In the genomic region with DNA sequence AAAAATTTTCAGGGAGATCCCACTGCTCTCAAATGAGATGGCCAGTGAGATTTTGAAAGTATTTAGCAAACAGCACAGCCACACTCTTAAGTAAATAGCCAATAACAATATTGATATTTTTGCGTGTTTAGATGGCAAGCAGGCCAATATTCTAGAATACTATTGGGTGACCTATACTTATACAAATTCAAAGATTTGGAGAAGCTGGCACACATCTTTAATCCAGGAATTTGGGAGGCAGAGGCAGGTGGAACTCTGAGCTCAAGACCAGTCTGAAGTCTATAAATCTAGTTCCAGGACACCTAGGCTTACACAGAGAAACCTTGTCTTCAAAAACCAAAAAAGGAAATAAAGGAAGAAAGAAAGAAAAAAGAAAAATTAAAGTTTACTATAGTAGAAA, we compare ENCODE assay signal across 17 mouse cellular contexts. TPM values are rescaled to one million over a fixed set of nuclear protein-coding genes. Genes with fewer than 3 reads are reported as not detected.
DNase-seq lines count a peak whose midpoint lies in the region; ATAC-seq lines count a peak whose summit lies in the region.
"Had no signal": no experiment of that assay in that cellular context is flagged by ENCODE, and none has a peak within 500 bp of the region (broad histone marks: within the 10 kb centered on the region; RNA-seq: fewer than 3 reads in every experiment).

No protein-coding gene starts in this region.

- peak overlapping the region; percentile 82; the same call in 1 of the 2 replicates for H3K27ac ChIP-seq in heart, embryonic 10.5 days
- H3K27ac ChIP-seq in heart, embryonic 12.5 days (ENCODE audit: poor library complexity, severe bottlenecking) = no peak overlapping the region
- H3K27ac ChIP-seq in lung, embryonic 15.5 days = peak overlapping the region; percentile 17
- peak overlapping the region; percentile 97 for H3K27ac ChIP-seq in embryonic facial prominence, embryonic 10.5 days (replicated peaks)
- peak overlapping the region; percentile 100 for H3K27ac ChIP-seq in liver, embryonic 15.5 days (replicated peaks)

- H3K9ac ChIP-seq in heart, embryonic 12.5 days = no peak overlapping the region
- no peak overlapping the region for H3K9ac ChIP-seq in lung, embryonic 15.5 days
- no peak overlapping the region for H3K9ac ChIP-seq in liver, embryonic 15.5 days

- H3K4me1 ChIP-seq in heart, embryonic 10.5 days = peaks cover 22% of the 10 kb centered on the region
- H3K4me1 ChIP-seq in heart, embryonic 12.5 days (replicated peaks) = peaks cover 28% of the 10 kb centered on the region
- H3K4me1 ChIP-seq in lung, embryonic 15.5 days = peaks cover 37% of the 10 kb centered on the region
- H3K4me1 ChIP-seq in embryonic facial prominence, embryonic 10.5 days = peaks cover 38% of the 10 kb centered on the region
- H3K4me1 ChIP-seq in liver, embryonic 15.5 days (replicated peaks) = peaks cover 62% of the 10 kb centered on the region

- H3K4me3 ChIP-seq in heart, embryonic 10.5 days = no peak overlapping the region
- H3K4me3 ChIP-seq in heart, embryonic 12.5 days = no peak overlapping the region
- H3K4me3 ChIP-seq in lung, embryonic 15.5 days = no peak overlapping the region
- peak overlapping the region; percentile 63 for H3K4me3 ChIP-seq in embryonic facial prominence, embryonic 10.5 days
- peak overlapping the region; percentile 32 for H3K4me3 ChIP-seq in liver, embryonic 15.5 days (replicated peaks)

- ATAC-seq in heart, embryonic 12.5 days (ENCODE audit: insufficient number of reproducible peaks, low FRiP score) = no peak
- ATAC-seq in lung, embryonic 15.5 days (ENCODE audit: borderline replicate concordance, extremely low read depth, low FRiP score, low TSS enrichment) = no peak
- ATAC-seq in liver, embryonic 15.5 days (ENCODE audit: insufficient read depth) = no peak
- ATAC-seq in erythroid progenitor cell, adult 5-6 weeks (replicated peaks; ENCODE audit: low FRiP score, poor library complexity, severe bottlenecking) = no peak
- ATAC-seq: CD4-positive, CD25-positive, alpha-beta regulatory T cell, adult 4 months; hindbrain, embryonic 16.5 days; Patski had no signal

- no peaks in the 10 kb centered on the region for H3K9me3 ChIP-seq in heart, embryonic 10.5 days
- H3K9me3 ChIP-seq in heart, embryonic 12.5 days (replicated peaks) = no peaks in the 10 kb centered on the region
- H3K9me3 ChIP-seq in lung, embryonic 15.5 days = no peaks in the 10 kb centered on the region
- H3K9me3 ChIP-seq in embryonic facial prominence, embryonic 10.5 days = no peaks in the 10 kb centered on the region
- H3K9me3 ChIP-seq in liver, embryonic 15.5 days (replicated peaks) = no peaks in the 10 kb centered on the region
- H3K9me3 ChIP-seq: stomach, embryonic 15.5 days had no signal

- no peak for DNase-seq in heart, embryonic 10.5 days (ENCODE audit: low spot score)
- DNase-seq in lung, adult 18-20 months = no peak
- DNase-seq in embryonic facial prominence, embryonic 10.5 days (ENCODE audit: low spot score) = no peak
- DNase-seq in layer of hippocampus, postnatal 36 days = no peak
- DNase-seq: adrenal gland, adult 2 months; lung, postnatal 10 days; right cerebral cortex, postnatal 25 days had no signal

- WGBS in heart, embryonic 10.5 days = 88% methylated on average over 1 of the region's 1 CpGs
- 91% methylated on average over 1 of the region's 1 CpGs for WGBS in heart, embryonic 12.5 days
- 82% methylated on average over 1 of the region's 1 CpGs for WGBS in lung, embryonic 15.5 days
- 96% methylated on average over 1 of the region's 1 CpGs for WGBS in embryonic facial prominence, embryonic 10.5 days
- WGBS in liver, embryonic 15.5 days (ENCODE audit: insufficient replicate concordance) = 78% methylated on average over 1 of the region's 1 CpGs

- no peaks in the 10 kb centered on the region for H3K36me3 ChIP-seq in heart, embryonic 10.5 days
- H3K36me3 ChIP-seq in heart, embryonic 12.5 days = no peaks in the 10 kb centered on the region
- H3K36me3 ChIP-seq in lung, embryonic 15.5 days = no peaks in the 10 kb centered on the region
- H3K36me3 ChIP-seq in embryonic facial prominence, embryonic 10.5 days (replicated peaks) = no peaks in the 10 kb centered on the region
- no peaks in the 10 kb centered on the region for H3K36me3 ChIP-seq in liver, embryonic 15.5 days (replicated peaks)
- H3K36me3 ChIP-seq: stomach, embryonic 15.5 days had no signal

- no peaks in the 10 kb centered on the region for H3K27me3 ChIP-seq in heart, embryonic 10.5 days (ENCODE audit: insufficient read depth, poor library complexity, severe bottlenecking)
- no peaks in the 10 kb centered on the region for H3K27me3 ChIP-seq in heart, embryonic 12.5 days (replicated peaks)
- no peaks in the 10 kb centered on the region for H3K27me3 ChIP-seq in lung, embryonic 15.5 days
- H3K27me3 ChIP-seq in embryonic facial prominence, embryonic 10.5 days (replicated peaks; ENCODE audit: low read depth, poor library complexity, severe bottlenecking) = no peaks in the 10 kb centered on the region
- no peaks in the 10 kb centered on the region for H3K27me3 ChIP-seq in liver, embryonic 15.5 days
- H3K27me3 ChIP-seq: Patski; stomach, embryonic 15.5 days had no signal

- H3K4me2 ChIP-seq in heart, embryonic 12.5 days = no peak overlapping the region
- H3K4me2 ChIP-seq in lung, embryonic 15.5 days = no peak overlapping the region; the same call in 1 of the 2 replicates
- peak overlapping the region; percentile 79 for H3K4me2 ChIP-seq in liver, embryonic 15.5 days

RNA-seq across cellular contexts. Expression of gene Hist1h1b, which starts 1.2 kb away (rescaled TPM):
- polyA plus RNA-seq in heart, embryonic 10.5 days (2016; fragmentation: Nextera tagmentation; extraction: Ambion mirVana) = 12.2 and 12.8 TPM in 2 replicates
- 12.4 and 12.5 TPM in 2 replicates for polyA plus RNA-seq in heart, embryonic 12.5 days (2016; fragmentation: Nextera tagmentation; extraction: Ambion mirVana)
- 41.4 and 42.0 TPM in 2 replicates for polyA plus RNA-seq in lung, embryonic 15.5 days (2015; fragmentation: Nextera tagmentation; extraction: Ambion mirVana)
- polyA plus RNA-seq in embryonic facial prominence, embryonic 10.5 days (2016; fragmentation: Nextera tagmentation; extraction: Ambion mirVana) = 34.8 and 36.2 TPM in 2 replicates
- 32.9 and 34.2 TPM in 2 replicates for polyA plus RNA-seq in liver, embryonic 15.5 days (2015; fragmentation: Nextera tagmentation; extraction: Ambion mirVana)
- 1,815 and 1,971 TPM in 2 replicates for total RNA-seq in erythroid progenitor cell, adult 5-6 weeks (2015; ENCODE audit: low replicate concordance)
- 4,746 and 7,405 TPM in 2 replicates for total RNA-seq in erythroid progenitor cell, adult 5-6 weeks (2017; ENCODE audit: low replicate concordance)
- total RNA-seq in layer of hippocampus, postnatal 36 days (2021) = 1 to 10 TPM; 6.4 to 8.5 TPM

RNA-seq across cellular contexts. Expression of gene Hist1h3i, which starts 1.5 kb away (rescaled TPM):
- 51.2 and 119 TPM in 2 replicates for polyA plus RNA-seq in heart, embryonic 10.5 days (2016; fragmentation: Nextera tagmentation; extraction: Ambion mirVana)
- polyA plus RNA-seq in heart, embryonic 12.5 days (2016; fragmentation: Nextera tagmentation; extraction: Ambion mirVana) = 54.7 and 68.0 TPM in 2 replicates
- polyA plus RNA-seq in lung, embryonic 15.5 days (2015; fragmentation: Nextera tagmentation; extraction: Ambion mirVana) = 137 and 172 TPM in 2 replicates
- polyA plus RNA-seq in embryonic facial prominence, embryonic 10.5 days (2016; fragmentation: Nextera tagmentation; extraction: Ambion mirVana) = 102 and 103 TPM in 2 replicates
- polyA plus RNA-seq in liver, embryonic 15.5 days (2015; fragmentation: Nextera tagmentation; extraction: Ambion mirVana) = 144 and 178 TPM in 2 replicates
- 807 and 971 TPM in 2 replicates for total RNA-seq in erythroid progenitor cell, adult 5-6 weeks (2015; ENCODE audit: low replicate concordance)
- 793 and 862 TPM in 2 replicates for total RNA-seq in erythroid progenitor cell, adult 5-6 weeks (2017; ENCODE audit: low replicate concordance)
- total RNA-seq in layer of hippocampus, postnatal 36 days (2021) = 10 to 100 TPM; 56.6 to 72.6 TPM
- polyA plus RNA-seq: CD4-positive, CD25-positive, alpha-beta regulatory T cell, adult 4 months had no signal

RNA-seq across cellular contexts. Expression of gene Hist1h2an, which starts 5.4 kb away (rescaled TPM):
- 4.6 and 7.6 TPM in 2 replicates for polyA plus RNA-seq in heart, embryonic 10.5 days (2016; fragmentation: Nextera tagmentation; extraction: Ambion mirVana)
- polyA plus RNA-seq in heart, embryonic 12.5 days (2016; fragmentation: Nextera tagmentation; extraction: Ambion mirVana) = 1.3 and 6.2 TPM in 2 replicates
- 10.7 and 22.4 TPM in 2 replicates for polyA plus RNA-seq in lung, embryonic 15.5 days (2015; fragmentation: Nextera tagmentation; extraction: Ambion mirVana)
- polyA plus RNA-seq in embryonic facial prominence, embryonic 10.5 days (2016; fragmentation: Nextera tagmentation; extraction: Ambion mirVana) = 10.9 and 18.0 TPM in 2 replicates
- 10.9 and 14.7 TPM in 2 replicates for polyA plus RNA-seq in liver, embryonic 15.5 days (2015; fragmentation: Nextera tagmentation; extraction: Ambion mirVana)
- total RNA-seq in erythroid progenitor cell, adult 5-6 weeks (2015; ENCODE audit: low replicate concordance) = 9.4 and 13.4 TPM in 2 replicates
- 1,681 and 2,099 TPM in 2 replicates for total RNA-seq in erythroid progenitor cell, adult 5-6 weeks (2017; ENCODE audit: low replicate concordance)
- 1 to 10 TPM in 1 of 2 experiments, not detected in 1; 2.6 TPM for total RNA-seq in layer of hippocampus, postnatal 36 days (2021)
- polyA plus RNA-seq: cortical plate, adult 2 months; heart, embryonic 14.5 days; hindbrain, embryonic 16.5 days had no signal

RNA-seq across cellular contexts. Expression of gene Hist1h2bp, which starts 5.6 kb away (rescaled TPM):
- 1.00 and 1.6 TPM in 2 replicates for polyA plus RNA-seq in heart, embryonic 10.5 days (2016; fragmentation: Nextera tagmentation; extraction: Ambion mirVana)
- polyA plus RNA-seq in heart, embryonic 12.5 days (2016; fragmentation: Nextera tagmentation; extraction: Ambion mirVana) = 1.3 and 1.4 TPM in 2 replicates
- 2.1 and 3.1 TPM in 2 replicates for polyA plus RNA-seq in lung, embryonic 15.5 days (2015; fragmentation: Nextera tagmentation; extraction: Ambion mirVana)
- polyA plus RNA-seq in embryonic facial prominence, embryonic 10.5 days (2016; fragmentation: Nextera tagmentation; extraction: Ambion mirVana) = 3.1 and 3.2 TPM in 2 replicates
- polyA plus RNA-seq in liver, embryonic 15.5 days (2015; fragmentation: Nextera tagmentation; extraction: Ambion mirVana) = 5.4 and 6.8 TPM in 2 replicates
- total RNA-seq in erythroid progenitor cell, adult 5-6 weeks (2015; ENCODE audit: low replicate concordance) = 31.0 and 96.0 TPM in 2 replicates
- 241 and 315 TPM in 2 replicates for total RNA-seq in erythroid progenitor cell, adult 5-6 weeks (2017; ENCODE audit: low replicate concordance)
- total RNA-seq in layer of hippocampus, postnatal 36 days (2021) = 10 to 100 TPM in 1 of 2 experiments, 1 to 10 TPM in 1; 7.8 to 11.4 TPM
- polyA plus RNA-seq: adrenal gland, adult 2 months; CD4-positive, CD25-positive, alpha-beta regulatory T cell, adult 4 months; hindbrain, embryonic 16.5 days had no signal

RNA-seq across cellular contexts. Expression of gene Hist1h2bn, which starts 27.7 kb away (rescaled TPM):
- polyA plus RNA-seq in heart, embryonic 10.5 days (2016; fragmentation: Nextera tagmentation; extraction: Ambion mirVana) = 1.2 and 3.0 TPM in 2 replicates
- 1.1 and 2.1 TPM in 2 replicates for polyA plus RNA-seq in heart, embryonic 12.5 days (2016; fragmentation: Nextera tagmentation; extraction: Ambion mirVana)
- 5.5 and 6.1 TPM in 2 replicates for polyA plus RNA-seq in lung, embryonic 15.5 days (2015; fragmentation: Nextera tagmentation; extraction: Ambion mirVana)
- polyA plus RNA-seq in embryonic facial prominence, embryonic 10.5 days (2016; fragmentation: Nextera tagmentation; extraction: Ambion mirVana) = 3.6 and 4.0 TPM in 2 replicates
- polyA plus RNA-seq in liver, embryonic 15.5 days (2015; fragmentation: Nextera tagmentation; extraction: Ambion mirVana) = 7.6 and 11.2 TPM in 2 replicates
- 1,688 and 1,944 TPM in 2 replicates for total RNA-seq in erythroid progenitor cell, adult 5-6 weeks (2015; ENCODE audit: low replicate concordance)
- total RNA-seq in erythroid progenitor cell, adult 5-6 weeks (2017; ENCODE audit: low replicate concordance) = 6,530 and 7,011 TPM in 2 replicates
- total RNA-seq in layer of hippocampus, postnatal 36 days (2021) = 10 to 100 TPM in 1 of 2 experiments, 1 to 10 TPM in 1; 5.4 to 10.8 TPM
- polyA plus RNA-seq: hindbrain, embryonic 16.5 days had no signal

Comparison
In these comparisons a context has a peak if more than half of its experiments do, and no peak if none do; other contexts are left out.
1. H3K4me3 ChIP-seq: peak in embryonic facial prominence, embryonic 10.5 days (single experiment) and liver, embryonic 15.5 days (single experiment); none in heart, embryonic 10.5 days (single experiment), heart, embryonic 12.5 days (single experiment) and lung, embryonic 15.5 days (single experiment).